17 mouse cellular contexts compared by ENCODE assay signal in genomic region chr5:25475789-25476188, GRCm38 (mm10). TPM values are rescaled to one million over a fixed set of nuclear protein-coding genes. Genes with fewer than 3 reads are reported as not detected.
"Had no signal": no experiment of that assay in that cellular context is flagged by ENCODE, and none has a peak within 500 bp of the region (broad histone marks: within the 10 kb centered on the region; RNA-seq: fewer than 3 reads in every experiment).

No protein-coding gene starts in this region.

- ATAC-seq: inflammation-experienced regulatory T-cells, adult 6 months had no signal

- DNase-seq: kidney, adult 11 months; kidney, adult 9 months; kidney, postnatal 36 days; layer of hippocampus, adult 9-11 months; lung, adult 18-20 months; lung, postnatal 4 days; midbrain, embryonic 14.5 days; retina, postnatal 1 day; right cerebral cortex, postnatal 14 days had no signal

- H3K27ac ChIP-seq: kidney, postnatal 0 days; limb, embryonic 12.5 days; midbrain, embryonic 10.5 days; neural tube, embryonic 12.5 days had no signal

- H3K4me3 ChIP-seq: limb, embryonic 12.5 days; midbrain, embryonic 10.5 days; neural tube, embryonic 12.5 days had no signal

RNA-seq across cellular contexts. Expression of gene Cct8l1, which starts 40.1 kb away (rescaled TPM):
- total RNA-seq: liver, adult 2 months; monocyte, adult 5-6 weeks; neutrophil, adult 5-6 weeks had no signal
